Mouse (Mus musculus): ENCODE data around the gene Trpt1. TPM values are rescaled to one million over a fixed set of nuclear protein-coding genes. Genes with fewer than 3 reads are reported as not detected.

The Trpt1 gene
- polyA plus RNA-seq, 1 experiment from 2014 or later, result 20.7 TPM

GRCm38 (mm10) chr19:6992011-6992858, 3.7 kb upstream of the Trpt1 start, which contains the start of gene Dnajc4:
Dnajc4 (minus strand) TSS chr19:6992572.
- POLR2A ChIA-PET, result interaction anchor here (0.8 to 1.3 kb wide), 3 partner anchors 10 to 40 kb away, joined by 3 to 4 read pairs (median 3); no protein-coding TSS in a partner anchor
- ATAC-seq (peak; percentile 70), DNase-seq (ENCODE audit: low read depth, low spot score) (no peak)
- in situ Hi-C loops (cut with MboI; ENCODE audit: low pct_unique_long_range_greater_than_20kb), result no loop called here
- H3K27me3 ChIP-seq, result no peaks in the 10 kb centered on the region
- CTCF ChIA-PET, result interaction anchor here (2.9 kb wide), 1 partner anchor 13 kb away, joined by 9 read pairs; no protein-coding TSS in a partner anchor
- TF ChIP-seq CTCF (IDR thresholded peaks at IDR 0.05), result no peak

- no peak for TF ChIP-seq CTCF (IDR thresholded peaks at IDR 0.05)
- ATAC-seq (no peak), DNase-seq (ENCODE audit: low read depth, low spot score) (no peak)
- CTCF ChIA-PET, result interaction anchor here (2.9 kb wide), 1 partner anchor 14 kb away, joined by 9 read pairs; no protein-coding TSS in a partner anchor
- no peaks in the 10 kb centered on the region for H3K27me3 ChIP-seq
- POLR2A ChIA-PET, result no interaction called here
- in situ Hi-C loops (cut with MboI; ENCODE audit: low pct_unique_long_range_greater_than_20kb), result no loop called here
Observed at GRCm38 (mm10) chr19:6993011-6993770, 2.7 kb upstream of the Trpt1 start.

GRCm38 (mm10) chr19:6994002-6994401, 1.9 kb upstream of the Trpt1 start:
- no peak for TF ChIP-seq CTCF (IDR thresholded peaks at IDR 0.05)
- DNase-seq (ENCODE audit: low read depth, low spot score), result no peak
- CTCF ChIA-PET, result no interaction called here

GRCm38 (mm10) chr19:6994489-6994888, 1.4 kb upstream of the Trpt1 start:
- CTCF ChIA-PET, result no interaction called here
- in situ Hi-C loops (cut with MboI; ENCODE audit: low pct_unique_long_range_greater_than_20kb), result no loop called here
- ATAC-seq, result no peak
- no peaks in the 10 kb centered on the region for H3K27me3 ChIP-seq
- no peak for TF ChIP-seq CTCF (IDR thresholded peaks at IDR 0.05)
- DNase-seq (ENCODE audit: low read depth, low spot score), result no peak
- POLR2A ChIA-PET, result interaction anchor here (1.1 to 2.4 kb wide), 5 partner anchors 7 to 53 kb away, joined by 3 to 12 read pairs (median 6); partner anchors contain the start of genes Bad, Stip1 and Vegfb

More at GRCm38 (mm10) chr19:6994002-6994401, 1.9 kb upstream of the Trpt1 start:
- POLR2A ChIA-PET, result no interaction called here
- in situ Hi-C loops (cut with MboI; ENCODE audit: low pct_unique_long_range_greater_than_20kb), result no loop called here
- ATAC-seq, result no peak
- H3K27me3 ChIP-seq, result no peaks in the 10 kb centered on the region

DNA sequence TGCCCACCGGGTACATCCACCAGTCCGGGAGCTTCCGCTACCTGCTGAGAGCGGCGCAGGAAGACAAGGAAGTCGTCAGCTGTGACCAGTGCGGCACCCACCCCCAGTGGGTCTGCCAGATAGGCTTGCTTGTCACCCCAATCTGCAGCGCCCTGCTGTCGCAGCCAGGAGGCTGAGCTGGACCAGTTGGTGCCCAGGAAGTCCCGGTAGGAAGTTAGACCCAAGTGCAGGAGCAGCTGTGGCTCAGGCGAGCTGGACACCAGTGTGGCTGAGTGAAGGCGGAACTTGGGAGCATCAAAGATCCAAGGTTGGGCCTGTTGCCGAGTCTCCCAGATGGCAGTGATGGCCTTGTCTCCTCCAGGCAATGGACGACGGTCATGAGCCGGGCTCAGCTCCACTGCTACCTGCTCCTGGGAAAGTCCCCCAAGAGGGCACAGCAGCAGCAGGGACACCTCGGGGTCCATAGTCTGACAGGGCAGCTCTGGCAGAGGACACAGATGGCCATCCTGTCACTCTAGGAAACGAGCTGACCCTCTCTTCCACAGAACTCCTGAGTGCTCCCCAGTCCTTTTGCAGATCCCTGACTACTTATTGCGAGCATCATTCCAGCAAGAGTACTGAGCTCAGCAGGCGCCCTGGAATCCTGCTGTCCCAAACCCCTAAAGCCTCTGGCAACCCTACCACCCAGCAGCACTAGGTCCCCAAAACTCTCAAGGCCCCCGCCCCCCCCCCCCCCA, 508 bp upstream of the Trpt1 start:
- ChIA-PET POLR2A (interaction anchor here (0.6 to 2.7 kb wide), 9 partner anchors 8 to 54 kb away, joined by 3 to 12 read pairs (median 6); partner anchors contain the start of genes Bad, Plcb3, Stip1 and Vegfb), CTCF (interaction anchor here (0.8 to 3.0 kb wide), 3 partner anchors 16 to 25 kb away, joined by 3 to 15 read pairs (median 4); partner anchors contain the start of gene Fkbp2)
- in situ Hi-C loops (cut with MboI; ENCODE audit: low pct_unique_long_range_greater_than_20kb), result no loop called here
- H3K27me3 ChIP-seq, result no peaks in the 10 kb centered on the region
- DNase-seq (ENCODE audit: low read depth, low spot score), result no peak
- ATAC-seq, result no peak
- TF ChIP-seq CTCF (IDR thresholded peaks at IDR 0.05), result no peak

- DNase-seq (ENCODE audit: low read depth, low spot score) (no peak), ATAC-seq (no peak)
- CTCF ChIA-PET, result interaction anchor here (3.0 kb wide), 1 partner anchor 19 kb away, joined by 15 read pairs; the partner anchor contains the start of gene Fkbp2
- no peak for TF ChIP-seq CTCF (IDR thresholded peaks at IDR 0.05)
- in situ Hi-C loops (cut with MboI; ENCODE audit: low pct_unique_long_range_greater_than_20kb), result no loop called here
- POLR2A ChIA-PET, result interaction anchor here (1.1 to 2.7 kb wide), 4 partner anchors 16 to 57 kb away, joined by 3 to 8 read pairs (median 3); no protein-coding TSS in a partner anchor
- H3K27me3 ChIP-seq, result no peaks in the 10 kb centered on the region
Observed at GRCm38 (mm10) chr19:6997721-6998290, 1.9 kb downstream of the Trpt1 start.

DNA sequence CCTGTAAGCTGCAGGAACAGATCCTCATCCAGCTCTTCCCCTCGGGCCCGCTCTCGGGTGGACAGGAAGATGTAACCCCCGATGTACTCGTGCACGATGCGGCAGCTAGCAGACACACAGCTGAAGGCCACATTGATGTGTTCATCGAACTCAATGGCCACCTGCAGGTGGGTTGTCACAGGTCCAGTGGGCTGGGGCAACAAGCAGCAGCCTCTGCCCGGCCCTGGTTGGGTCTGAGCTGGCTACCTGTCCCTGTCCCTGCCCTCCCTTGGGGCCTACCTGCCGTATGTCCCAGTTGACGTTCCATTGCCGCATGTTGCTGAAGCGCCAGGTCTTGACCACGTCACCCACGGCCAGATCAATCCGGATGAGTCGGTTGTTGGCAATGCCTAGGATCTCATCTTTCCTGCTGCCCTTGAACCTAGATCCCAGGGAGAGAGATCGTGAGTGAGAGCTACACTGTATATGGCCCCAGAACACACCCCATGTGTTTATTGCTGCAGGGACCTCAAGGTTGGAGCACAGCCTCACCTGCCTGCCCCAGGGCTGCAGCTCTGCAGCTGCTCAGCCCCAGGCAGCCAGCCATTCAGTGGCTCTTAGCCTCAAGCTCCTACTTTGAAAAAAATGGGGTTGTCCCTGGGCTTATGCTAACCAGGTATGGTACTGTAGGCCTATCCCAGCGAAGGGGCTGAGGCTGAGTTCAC, 3.6 kb downstream of the Trpt1 start:
- ATAC-seq (no peak), DNase-seq (ENCODE audit: low read depth, low spot score) (no peak)
- CTCF ChIA-PET, result interaction anchor here (0.9 kb wide), 1 partner anchor 21 kb away, joined by 3 read pairs; no protein-coding TSS in a partner anchor
- POLR2A ChIA-PET, result interaction anchor here (0.6 to 1.7 kb wide), 2 partner anchors 29 to 40 kb away, joined by 3 read pairs; partner anchors contain the start of gene Stip1
- no peak for TF ChIP-seq CTCF (IDR thresholded peaks at IDR 0.05)
- no peaks in the 10 kb centered on the region for H3K27me3 ChIP-seq
- in situ Hi-C loops (cut with MboI; ENCODE audit: low pct_unique_long_range_greater_than_20kb), result loop anchor here (25.0 kb wide), 1 partner anchor 512 kb away; no protein-coding TSS in a partner anchor

DNA sequence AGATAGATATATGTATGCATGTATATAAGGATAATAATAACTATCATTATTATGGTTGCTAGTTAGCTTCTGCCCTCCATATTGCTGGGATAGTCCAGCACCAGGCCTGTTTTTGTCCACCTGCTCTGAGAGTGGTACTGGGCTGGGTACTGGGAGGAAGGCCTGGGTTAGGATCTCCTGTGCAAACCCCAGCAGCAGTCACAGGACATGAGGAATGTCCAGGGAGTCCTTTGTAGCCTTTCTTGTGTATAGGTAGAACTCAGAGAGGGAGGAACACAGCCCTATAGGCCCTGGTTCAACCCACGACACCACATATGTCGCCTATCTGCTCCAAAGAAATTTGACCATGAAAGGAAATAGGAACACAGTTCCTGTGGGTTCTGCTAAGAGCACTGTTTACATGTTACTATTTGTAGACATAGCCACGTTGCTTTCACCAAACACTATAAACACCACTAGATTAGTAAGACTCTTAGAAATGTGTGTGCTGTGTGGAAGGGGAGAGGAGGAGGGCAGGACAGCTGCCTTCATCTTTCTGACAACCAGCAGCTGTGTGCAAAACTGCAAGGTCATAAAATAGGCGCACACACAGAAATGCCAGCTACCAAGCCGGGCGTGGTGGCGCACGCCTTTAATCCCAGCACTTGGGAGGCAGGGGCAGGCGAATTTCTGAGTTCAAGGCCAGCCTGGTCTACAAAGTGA, 11.1 kb downstream of the Trpt1 start:
- no peak for TF ChIP-seq CTCF (IDR thresholded peaks at IDR 0.05)
- no peak for ATAC-seq
- ChIA-PET CTCF (interaction anchor here (2.1 kb wide), 1 partner anchor 9 kb away, joined by 6 read pairs; no protein-coding TSS in a partner anchor), POLR2A (interaction anchor here (1.6 kb wide), 1 partner anchor 11 kb away, joined by 3 read pairs; the partner anchor contains the start of genes Nudt22 and Trpt1)
- in situ Hi-C loops (cut with MboI; ENCODE audit: low pct_unique_long_range_greater_than_20kb), result loop anchor here (25.0 kb wide), 1 partner anchor 520 kb away; no protein-coding TSS in a partner anchor
- no peak for DNase-seq (ENCODE audit: low read depth, low spot score)
- H3K27me3 ChIP-seq, result no peaks in the 10 kb centered on the region
